Mouse (Mus musculus) naive thymus-derived CD4-positive, alpha-beta T cell, adult 2 months (primary cell): Measurements from ENCODE around the gene Col11a1.

Experiments used
- DNase-seq: peaks from one replicate; pipeline ENCODE4 v3.0.0-alpha.2; 2011; ENCODE audit warnings: low read depth

The Col11a1 gene

DNA sequence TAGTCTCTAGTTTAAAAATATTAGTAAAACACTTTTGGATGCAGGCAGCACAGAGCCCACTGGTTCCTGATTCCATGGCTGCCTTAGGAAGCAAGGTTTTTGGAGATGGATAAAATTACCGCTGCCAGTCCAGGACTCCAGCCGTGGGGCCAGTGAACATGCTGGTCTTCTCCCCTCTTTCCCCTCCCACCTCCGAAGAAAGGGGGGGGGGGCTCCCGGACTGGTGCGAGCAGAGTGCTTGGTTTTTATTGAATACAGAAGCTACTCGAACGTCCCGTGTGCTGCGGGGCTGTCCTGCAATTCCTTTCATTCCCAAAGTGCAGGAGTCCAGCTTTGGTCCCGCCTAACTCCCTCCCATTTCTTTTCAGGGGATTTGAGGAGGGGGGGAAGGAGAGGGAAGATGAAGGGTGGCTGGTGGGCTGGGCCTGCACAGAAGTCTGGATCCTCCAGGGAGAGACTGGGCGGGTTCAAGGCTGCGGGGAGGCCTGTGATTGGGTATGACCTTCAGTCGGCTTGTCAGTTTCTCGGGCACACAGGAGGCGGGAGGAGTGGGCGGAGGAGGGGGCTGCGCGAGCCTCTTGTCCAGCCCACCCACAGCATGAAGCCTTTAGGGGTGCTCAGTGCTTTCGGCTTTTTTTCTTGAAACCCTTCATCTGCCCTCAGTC, at the start of gene Col11a1:
Col11a1 (plus strand) TSS at position 570 of the 665 bp plus-strand sequence.
- no peak for DNase-seq

DNA sequence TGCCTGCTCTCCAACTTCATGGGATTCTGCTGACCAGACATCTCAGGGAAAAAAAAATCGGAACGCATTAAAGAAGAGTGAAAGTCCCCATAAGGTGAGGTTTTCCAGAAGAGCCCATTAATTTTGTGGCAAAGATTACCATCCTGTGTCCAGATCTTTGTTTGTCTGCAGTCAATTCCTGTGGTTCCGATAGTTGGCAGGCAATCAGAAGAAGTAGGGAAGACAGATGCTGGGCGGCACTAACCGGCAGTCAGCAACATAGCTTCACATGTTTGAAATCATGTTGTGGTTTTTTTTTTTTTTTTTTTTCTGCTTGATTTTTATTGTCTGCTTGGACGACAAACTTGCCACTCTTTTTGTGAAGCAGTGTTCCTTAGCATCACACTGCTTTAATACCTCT, 39.4 kb upstream of the Col11a1 start:
- no peak for DNase-seq

DNA sequence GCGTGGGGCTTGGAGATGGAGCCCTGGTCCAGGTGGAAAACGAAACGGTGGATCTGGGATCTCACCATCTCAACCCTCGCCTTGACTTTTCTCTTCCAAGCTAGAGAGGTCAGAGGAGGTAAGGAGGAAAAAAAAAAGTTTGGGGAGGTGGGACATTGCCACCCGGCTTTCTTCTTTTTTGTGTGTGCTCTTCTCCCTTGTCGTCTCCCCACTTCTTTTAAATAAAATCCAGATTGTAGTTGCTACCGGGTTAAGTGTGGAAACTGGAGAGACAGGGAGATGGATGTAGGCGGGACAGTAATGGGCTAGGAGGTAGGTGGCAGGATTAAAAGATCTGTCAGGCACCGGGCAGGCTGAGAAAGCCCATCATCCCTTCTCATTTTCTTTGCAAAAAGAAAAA, 546 bp downstream of the Col11a1 start:
- DNase-seq, result no peak

DNA sequence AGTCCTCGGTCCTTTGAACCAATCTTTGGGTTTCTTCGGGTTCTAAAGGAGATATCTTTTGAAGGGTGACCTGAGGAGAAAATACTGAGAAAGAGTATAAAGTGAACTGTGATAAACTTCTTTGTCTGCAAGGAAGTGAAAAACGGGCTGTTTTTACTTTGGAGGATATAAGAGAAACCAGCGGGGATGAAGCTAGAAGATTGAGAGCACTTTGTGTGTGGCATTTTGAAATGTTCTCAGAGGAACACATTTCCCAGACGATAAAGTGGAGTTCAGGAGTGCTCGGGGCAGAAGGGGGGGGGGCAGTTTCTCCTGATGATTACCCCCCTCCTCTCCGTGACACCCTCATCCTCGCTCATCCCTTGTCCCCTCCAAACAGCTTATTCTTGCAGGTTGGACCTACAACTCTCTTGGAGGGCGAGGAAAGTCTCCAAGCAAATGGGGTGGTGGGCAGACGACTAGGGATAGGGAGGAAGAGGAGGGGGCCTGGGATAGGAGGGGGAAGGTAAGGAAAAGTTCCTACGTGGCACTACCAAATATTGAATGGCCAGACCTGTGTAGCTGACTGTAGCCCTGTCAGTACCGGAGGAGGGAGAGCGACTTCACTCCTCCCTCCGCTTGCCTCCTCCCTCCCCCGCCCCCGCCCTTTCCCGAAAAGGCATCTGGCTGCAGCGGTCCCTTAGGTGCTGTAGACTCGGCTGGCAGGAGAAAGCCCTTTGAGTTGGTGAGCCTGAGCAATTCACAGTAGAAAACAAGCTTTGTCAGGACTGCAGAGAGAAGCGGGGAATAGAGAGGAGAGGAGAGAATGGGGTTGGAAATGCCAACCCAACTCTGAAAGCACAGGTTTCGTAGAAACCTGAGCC, 1.2 kb downstream of the Col11a1 start:
- no peak for DNase-seq

DNA sequence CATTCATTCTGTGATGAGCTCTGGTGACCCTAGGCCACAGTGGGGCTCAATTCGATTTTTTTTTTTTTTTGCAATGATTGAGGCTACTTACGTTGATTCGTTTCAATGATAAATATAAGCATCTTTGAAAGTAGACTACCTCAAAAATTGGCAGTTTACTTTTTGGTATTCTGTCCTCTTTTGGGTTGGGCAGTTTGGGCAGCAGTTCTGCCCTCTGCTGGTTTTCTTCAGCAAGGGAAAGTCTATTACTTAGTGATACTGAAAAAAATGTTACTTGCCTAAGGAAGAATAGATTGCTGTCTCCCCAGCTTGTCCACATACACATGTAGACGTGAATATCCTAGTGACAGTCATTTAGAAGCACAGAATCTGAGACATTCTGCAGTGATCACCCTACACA, 2.0 kb downstream of the Col11a1 start:
- no peak for DNase-seq

DNA sequence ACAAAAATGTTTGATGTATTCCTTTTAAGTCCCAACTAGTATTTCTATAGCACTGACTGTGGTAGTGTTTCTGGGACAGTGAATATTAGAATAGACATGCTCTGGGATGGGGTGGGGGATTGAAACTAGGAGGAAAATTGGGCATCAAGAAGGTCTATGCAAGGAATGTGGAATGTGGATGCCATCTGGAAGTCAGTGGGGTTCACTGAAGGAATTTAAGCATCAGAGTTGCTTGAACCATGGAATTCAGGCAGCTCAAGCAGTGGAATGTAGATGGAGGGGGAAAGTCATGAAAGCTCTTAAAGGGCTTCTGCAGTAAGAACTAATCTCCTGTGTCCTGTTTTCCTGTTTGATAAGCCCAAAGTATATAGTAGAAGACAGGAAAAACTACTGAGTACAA, 22.1 kb downstream of the Col11a1 start:
- no peak for DNase-seq

DNA sequence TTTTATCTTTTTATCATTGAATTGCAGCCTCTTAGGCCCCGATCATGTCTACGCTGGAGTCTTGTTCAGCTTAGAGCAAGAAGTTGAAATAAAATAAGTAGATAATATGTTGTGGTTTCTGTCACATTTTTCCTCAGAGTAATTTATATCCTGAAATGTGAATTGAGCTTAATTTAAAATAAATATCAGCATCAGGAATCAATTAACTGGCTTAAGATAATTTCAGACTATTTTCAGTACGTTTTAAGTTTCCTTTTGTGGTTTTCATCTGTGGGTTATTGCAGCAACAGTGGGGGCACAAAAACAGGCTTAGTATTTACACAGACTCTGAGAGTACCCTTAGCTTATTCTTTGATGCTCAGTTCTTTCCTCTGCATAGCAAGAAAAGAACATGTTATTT, 23.2 kb downstream of the Col11a1 start:
- DNase-seq, result no peak

DNA sequence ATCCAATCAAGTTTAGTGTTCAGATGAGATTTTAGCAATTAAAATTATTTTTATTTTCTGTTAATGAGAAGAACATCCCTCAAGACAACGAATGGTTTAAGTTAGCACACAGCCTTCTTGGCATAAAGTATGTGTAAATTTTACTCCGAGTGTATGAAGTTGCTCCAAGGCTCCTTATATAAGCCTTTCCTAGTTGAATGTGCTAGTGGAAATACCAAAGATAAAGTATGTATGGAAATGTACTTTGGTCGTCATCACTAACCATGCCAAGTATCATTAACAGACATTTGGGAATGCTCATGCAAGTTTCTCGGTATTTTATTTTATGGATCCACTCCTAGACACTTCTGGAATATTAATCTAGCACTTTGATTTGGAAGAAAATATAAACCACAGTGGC, 34.8 kb downstream of the Col11a1 start:
- DNase-seq, result no peak

DNA sequence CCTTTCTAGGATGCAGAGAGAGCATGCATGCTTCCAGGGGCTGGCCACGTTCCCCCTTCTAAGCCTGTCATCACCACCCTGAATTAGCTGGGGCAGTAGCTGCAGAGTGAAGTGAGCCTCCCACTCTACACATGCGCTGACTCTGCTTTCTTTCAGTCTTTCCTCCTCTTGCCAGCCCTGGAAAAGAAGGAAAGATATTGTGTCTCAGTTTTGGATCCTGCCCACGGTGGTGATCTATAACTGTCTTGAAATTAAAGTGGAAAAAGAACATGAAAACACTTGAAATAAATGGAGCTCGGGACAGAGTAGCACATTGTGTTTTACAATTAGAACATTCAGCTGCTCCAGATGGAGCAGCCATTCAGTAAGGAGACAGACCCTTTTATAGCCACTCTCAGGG, 35.2 kb downstream of the Col11a1 start:
- DNase-seq, result no peak

DNA sequence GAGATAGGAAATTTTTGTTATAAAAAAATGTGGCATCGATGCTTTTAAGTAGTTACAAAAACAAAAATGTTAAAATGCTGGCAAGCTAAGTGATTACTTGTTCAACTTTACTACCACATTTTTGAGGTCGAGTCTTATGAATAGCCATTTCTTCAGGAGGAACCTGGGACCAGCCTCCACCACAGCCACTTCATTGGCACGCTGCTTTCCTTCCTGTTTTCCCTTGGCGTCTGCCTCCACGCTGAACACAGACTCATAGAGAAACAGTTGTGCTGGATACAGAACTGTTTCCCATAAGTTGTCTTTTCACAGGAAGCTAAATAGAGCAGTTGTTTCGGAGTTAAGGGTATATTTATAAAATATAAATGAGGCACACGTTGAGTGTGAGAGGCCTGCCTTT, 69.0 kb downstream of the Col11a1 start:
- DNase-seq, result no peak

DNA sequence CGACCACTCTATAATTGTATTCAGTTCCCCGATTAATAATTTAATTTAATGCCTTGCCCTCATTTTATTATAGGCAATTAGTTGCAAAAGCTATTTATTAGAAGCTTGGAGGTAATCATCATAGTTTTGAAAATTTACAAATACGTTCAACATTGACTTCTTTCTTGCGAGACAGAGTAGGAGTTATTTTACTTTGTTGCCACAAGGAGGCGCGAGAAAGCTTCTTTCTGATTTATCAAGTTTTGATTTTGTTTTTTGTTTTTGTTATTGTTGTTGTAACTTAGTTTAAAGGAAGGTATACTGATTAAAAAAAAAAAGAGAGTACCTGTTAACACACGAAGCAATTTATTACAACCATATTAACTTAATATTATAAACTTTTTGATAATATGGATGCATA, 76.8 kb downstream of the Col11a1 start:
- DNase-seq, result no peak

DNA sequence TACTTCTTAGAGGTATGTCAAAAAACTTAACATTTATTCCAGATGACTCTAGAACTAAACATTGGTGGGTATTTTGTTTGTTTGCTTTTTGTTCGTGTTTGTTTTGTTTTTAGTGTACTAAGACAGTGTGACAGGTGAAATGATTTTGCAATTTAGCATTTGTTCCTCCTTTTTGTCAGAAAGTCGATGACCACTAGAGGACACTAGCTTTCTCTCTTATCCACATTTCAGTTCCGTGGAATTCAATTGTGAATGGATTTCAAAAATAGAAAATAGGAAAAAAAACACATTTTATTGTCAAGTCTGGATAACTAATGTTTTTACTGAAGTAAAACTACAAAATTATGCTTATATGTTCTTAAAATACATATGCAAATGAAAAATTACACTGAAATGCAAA, 116.8 kb downstream of the Col11a1 start:
- no peak for DNase-seq

DNA sequence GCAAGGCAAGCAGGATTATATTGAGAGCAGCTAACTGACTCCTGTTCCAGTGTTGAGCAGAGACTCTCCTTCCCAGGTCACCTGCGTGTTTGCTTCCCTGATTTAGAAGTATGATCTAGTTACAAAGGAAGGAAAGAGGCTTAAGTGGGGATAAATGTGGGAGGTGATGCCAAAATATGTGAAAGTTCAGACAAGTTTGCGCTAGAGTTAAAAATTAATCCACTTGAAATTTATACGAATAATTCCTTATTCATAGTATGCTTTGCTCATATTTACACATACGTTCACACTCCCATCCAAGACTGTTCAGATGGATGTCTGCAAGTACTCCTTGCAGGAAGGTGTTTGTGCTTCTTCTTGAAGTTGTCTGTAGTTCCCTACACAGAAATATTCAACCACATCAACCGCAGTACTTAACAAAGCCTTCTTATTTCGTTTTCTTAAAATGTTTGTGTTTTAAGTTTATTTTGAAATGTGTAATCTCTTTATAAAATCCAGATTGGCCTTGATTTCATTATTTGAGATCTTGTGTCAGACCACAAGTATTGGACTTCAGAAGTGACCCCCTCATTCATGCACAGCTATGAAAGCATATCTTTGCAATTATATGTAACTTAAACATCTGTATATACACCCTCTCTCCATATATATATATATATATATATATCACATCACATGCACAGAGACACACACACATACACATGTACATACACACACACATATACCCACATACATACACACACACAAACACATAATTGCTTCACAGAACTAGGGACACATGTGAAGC, 167.8 kb downstream of the Col11a1 start:
- DNase-seq, result no peak

DNA sequence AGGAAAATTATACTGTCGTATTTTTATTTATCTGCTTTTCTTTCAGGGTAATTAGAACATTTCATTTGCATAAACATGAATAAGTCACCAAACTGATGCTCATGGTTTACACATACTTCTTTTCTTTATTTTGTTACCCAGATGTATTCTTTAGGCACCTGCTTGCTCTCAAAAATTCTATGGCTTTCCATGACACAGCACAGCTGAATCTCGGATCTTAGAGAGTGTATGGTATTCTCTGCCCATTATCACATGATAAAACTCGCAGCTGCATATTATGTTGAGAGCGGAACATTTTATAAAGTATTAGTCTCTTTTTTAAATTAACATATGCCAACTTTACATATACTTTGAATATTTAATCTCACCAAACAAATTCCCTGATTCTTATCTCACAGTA, 181.9 kb downstream of the Col11a1 start:
- DNase-seq, result no peak

DNA sequence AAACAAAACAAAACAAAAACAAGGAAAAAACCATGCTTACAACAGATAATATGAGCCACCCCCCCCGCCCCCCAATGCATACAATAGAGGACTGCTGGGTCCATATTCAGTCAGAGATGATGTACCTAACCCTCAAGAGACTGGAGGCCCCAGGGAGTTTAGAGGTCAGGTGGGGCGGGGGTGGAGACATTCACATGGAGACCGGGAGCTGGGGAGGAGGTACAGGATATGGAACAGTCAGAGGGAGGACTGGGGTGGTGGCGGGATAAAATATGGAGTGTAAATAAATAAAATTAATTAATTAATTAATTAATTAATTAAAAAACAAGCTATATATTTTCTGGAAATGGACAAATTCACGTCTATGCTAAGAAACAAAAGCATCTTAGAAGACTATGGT, 185.8 kb downstream of the Col11a1 start:
- no peak for DNase-seq

DNA sequence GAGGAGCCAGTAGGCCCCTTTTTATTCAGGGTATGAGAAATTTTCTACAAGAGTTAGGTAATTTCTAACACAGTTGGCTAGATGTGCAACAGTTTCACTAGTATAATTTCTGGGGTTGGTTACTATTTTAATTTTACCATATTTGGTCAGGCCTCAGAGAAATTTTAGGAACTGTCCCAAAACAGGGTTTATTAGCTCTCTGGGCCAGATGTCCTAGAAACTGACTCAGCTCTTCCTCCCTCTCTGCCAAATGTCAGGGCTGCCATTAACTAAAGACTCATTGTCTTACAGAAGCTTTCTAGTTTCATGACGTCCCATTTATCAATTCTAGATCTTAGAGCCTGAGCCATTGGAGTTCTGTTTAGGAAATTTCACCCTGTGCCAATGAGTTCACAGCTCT, 199.2 kb downstream of the Col11a1 start:
- no peak for DNase-seq
